Mouse (Mus musculus) spleen, postnatal 10 days (tissue): ENCODE results near the gene Gypa.

Source experiments
- DNase-seq, 2 experiments: peaks; one replicate each; pipeline ENCODE4 v3.0.0; 2021 to 2022; ENCODE audit warnings: low spot score in 2 of 2

The Gypa gene

GRCm38 (mm10) chr8:80541836-80542235, 48.3 kb downstream of the Gypa start:
- DNase-seq = no peak

- DNase-seq = no peak
These were observed 56.9 kb downstream of the Gypa start for GRCm38 (mm10) chr8:80550436-80550835.

GRCm38 (mm10) chr8:80551303-80551702, 57.7 kb downstream of the Gypa start:
- DNase-seq = peak; percentile 37 to 50

GRCm38 (mm10) chr8:80554991-80555390, 61.4 kb downstream of the Gypa start:
- DNase-seq = no peak
